Mouse (Mus musculus) embryonic fibroblast, embryonic 13.5 days (primary cell): Measurements from ENCODE around the gene Efna4.

ENCODE experiments used
- CTCF ChIP-seq: IDR thresholded peaks from 2 replicates; pipeline ENCODE4 v1.5.1; 2011; ENCODE audit warnings: mild to moderate bottlenecking, control low read depth, low read length, moderate library complexity, borderline replicate concordance; ENCODE audit not compliant: insufficient read depth
- POLR2A ChIP-seq: IDR thresholded peaks from 2 replicates; pipeline ENCODE4 v1.6.1; 2011; ENCODE audit warnings: low read depth, mild to moderate bottlenecking, control low read depth, low read length, moderate library complexity

DNA sequence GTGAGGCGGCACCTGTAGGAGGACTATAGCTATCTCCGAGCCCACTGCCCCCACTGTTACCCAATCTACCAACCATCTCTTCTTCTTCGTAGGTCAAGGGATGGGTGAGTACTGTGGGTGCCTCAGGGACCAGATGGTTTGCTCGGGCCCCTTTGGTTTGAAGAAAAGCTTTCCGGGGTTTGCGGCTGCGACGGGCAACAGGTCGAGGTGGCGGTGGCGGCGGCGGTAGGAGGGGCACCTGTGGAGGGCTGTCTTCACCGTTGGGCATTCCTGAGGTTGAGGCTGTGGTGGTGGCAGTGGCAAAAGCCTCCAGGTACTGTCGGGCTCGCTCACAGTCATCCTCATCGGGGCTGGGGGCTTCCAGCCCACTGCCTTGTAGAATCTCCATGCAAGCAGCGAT lies 42.9 kb upstream of the Efna4 start:
- no peak for TF ChIP-seq CTCF
- TF ChIP-seq POLR2A: no peak
